Mouse (Mus musculus): ENCODE data around the gene Poc1b. TPM values are rescaled to one million over a fixed set of nuclear protein-coding genes. Genes with fewer than 3 reads are reported as not detected.
A peak's percentile ranks its signal among the peaks of the same experiment; 100 is the strongest.

The Poc1b gene
- total and polyA plus RNA-seq, 2 experiments = 1.7 to 1.8 TPM

DNA sequence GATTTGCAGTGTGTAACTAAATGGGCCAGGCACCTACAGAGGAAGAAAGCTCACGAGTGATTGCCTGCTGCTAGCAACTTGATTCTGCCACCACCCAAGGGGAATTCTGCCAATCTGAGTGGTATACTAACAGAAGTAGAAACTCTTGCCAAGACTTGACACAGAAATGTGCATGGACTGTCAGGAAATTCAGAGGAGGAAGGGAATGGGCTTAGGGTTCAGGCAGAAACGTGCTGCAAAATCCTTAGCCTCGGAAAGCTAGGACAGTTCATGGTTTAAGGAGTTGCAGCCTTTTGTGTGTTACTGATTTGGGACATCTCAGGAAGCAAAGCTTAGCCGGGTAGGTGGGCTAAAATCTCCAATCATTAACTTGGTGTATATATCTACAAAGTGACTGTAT, 19.4 kb downstream of the Poc1b start, which contains the start of gene Phxr2:
TSS of gene Phxr2 (minus strand) at position 101 of the 400 bp plus-strand sequence.
- peaks cover 1% of the 10 kb centered on the region; the same call in 1 of the 2 replicates for H3K4me1 ChIP-seq (ENCODE audit: control insufficient read depth, insufficient read depth, low read length)
- TF ChIP-seq CTCF (IDR thresholded peaks at IDR 0.05; ENCODE audit: low read depth, low read length) = no peak
- TF ChIP-seq POLR2A (IDR thresholded peaks at IDR 0.05; ENCODE audit: extremely low read depth, insufficient read depth, low read length) = no peak
- WGBS = 65% methylated on average over 4 of the region's 4 CpGs
- no peaks in the 10 kb centered on the region for H3K79me2 ChIP-seq (ENCODE audit: control insufficient read depth, insufficient read depth, low read length)
- DNase-seq (ENCODE audit: extremely low read depth, low read depth, low spot score) = no peak
- no peak within 1 kb of the TSS for H3K9ac ChIP-seq (ENCODE audit: low read depth, low read length)
- H3K27ac ChIP-seq (replicated peaks; ENCODE audit: insufficient read depth, low read depth, low read length) = no peak within 1 kb of the TSS
- H3K36me3 ChIP-seq (ENCODE audit: control insufficient read depth, insufficient read depth, low read length) = peaks cover 2% of the 10 kb centered on the region; the same call in 1 of the 2 replicates
- no peaks in the 10 kb centered on the region for H3K27me3 ChIP-seq (ENCODE audit: control insufficient read depth, insufficient read depth, low read length)
- H3K4me3 ChIP-seq (ENCODE audit: insufficient read depth, low read depth, low read length) = no peak within 1 kb of the TSS

- H3K4me1 ChIP-seq (ENCODE audit: control insufficient read depth, insufficient read depth, low read length) = peaks cover 1% of the 10 kb centered on the region; the same call in 1 of the 2 replicates
- no peak overlapping the region for H3K9ac ChIP-seq (ENCODE audit: low read depth, low read length)
- DNase-seq (ENCODE audit: extremely low read depth, low read depth, low spot score) = no peak
- 93% methylated on average over 14 of the region's 14 CpGs for WGBS
- no peaks in the 10 kb centered on the region for H3K79me2 ChIP-seq (ENCODE audit: control insufficient read depth, insufficient read depth, low read length)
- H3K36me3 ChIP-seq (ENCODE audit: control insufficient read depth, insufficient read depth, low read length) = peaks cover 2% of the 10 kb centered on the region; the same call in 1 of the 2 replicates
- TF ChIP-seq CTCF (IDR thresholded peaks at IDR 0.05; ENCODE audit: low read depth, low read length) (no peak), POLR2A (IDR thresholded peaks at IDR 0.05; ENCODE audit: extremely low read depth, insufficient read depth, low read length) (no peak)
- H3K27ac ChIP-seq (replicated peaks; ENCODE audit: insufficient read depth, low read depth, low read length) = no peak overlapping the region
- H3K4me3 ChIP-seq (ENCODE audit: insufficient read depth, low read depth, low read length) = no peak overlapping the region
- H3K27me3 ChIP-seq (ENCODE audit: control insufficient read depth, insufficient read depth, low read length) = no peaks in the 10 kb centered on the region
These were observed 20.1 kb downstream of the Poc1b start for GRCm38 (mm10) chr10:99126954-99127353.

DNA sequence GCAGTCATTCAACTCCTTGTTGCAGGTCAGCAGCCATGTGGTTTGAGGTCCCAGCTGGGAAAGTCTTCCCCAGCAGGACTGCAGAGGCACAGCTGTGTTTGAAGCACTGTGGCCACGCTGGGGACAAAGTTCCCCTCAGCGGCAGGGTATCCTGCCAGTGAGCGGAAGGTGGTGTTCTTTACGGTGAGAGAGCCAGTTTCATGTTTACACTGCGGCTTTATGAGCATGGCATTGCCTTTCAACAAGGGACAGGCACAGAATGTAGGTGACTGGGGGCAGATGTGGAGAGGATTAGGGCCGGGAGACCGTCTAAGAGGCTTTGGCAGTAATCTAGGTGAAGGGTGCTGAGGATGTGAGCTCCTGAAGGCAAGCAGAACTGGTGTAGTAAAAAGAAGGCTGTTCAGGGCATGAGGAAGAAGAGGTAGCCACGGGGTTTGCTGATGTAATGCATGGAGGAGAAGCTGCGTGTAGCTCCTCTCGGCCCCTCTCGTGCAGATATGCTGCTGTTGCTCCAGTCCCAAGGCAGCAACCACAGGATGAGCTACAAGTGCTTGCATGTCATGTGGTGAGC, 20.9 kb downstream of the Poc1b start:
- Histone ChIP-seq H3K9ac (ENCODE audit: low read depth, low read length) (no peak overlapping the region), H3K79me2 (ENCODE audit: control insufficient read depth, insufficient read depth, low read length) (no peaks in the 10 kb centered on the region), H3K4me3 (ENCODE audit: insufficient read depth, low read depth, low read length) (no peak overlapping the region), H3K27ac (replicated peaks; ENCODE audit: insufficient read depth, low read depth, low read length) (no peak overlapping the region), H3K27me3 (ENCODE audit: control insufficient read depth, insufficient read depth, low read length) (no peaks in the 10 kb centered on the region), H3K36me3 (ENCODE audit: control insufficient read depth, insufficient read depth, low read length) (peaks cover 2% of the 10 kb centered on the region; the same call in 1 of the 2 replicates), H3K4me1 (ENCODE audit: control insufficient read depth, insufficient read depth, low read length) (peaks cover 1% of the 10 kb centered on the region; the same call in 1 of the 2 replicates)
- TF ChIP-seq POLR2A (IDR thresholded peaks at IDR 0.05; ENCODE audit: extremely low read depth, insufficient read depth, low read length) (no peak), CTCF (IDR thresholded peaks at IDR 0.05; ENCODE audit: low read depth, low read length) (0 out of 2 replicates have a peak, but pooled peaks have one; percentile 0)
- 39% methylated on average over 11 of the region's 11 CpGs for WGBS
- DNase-seq (ENCODE audit: extremely low read depth, low read depth, low spot score) = peak; percentile 69

DNA sequence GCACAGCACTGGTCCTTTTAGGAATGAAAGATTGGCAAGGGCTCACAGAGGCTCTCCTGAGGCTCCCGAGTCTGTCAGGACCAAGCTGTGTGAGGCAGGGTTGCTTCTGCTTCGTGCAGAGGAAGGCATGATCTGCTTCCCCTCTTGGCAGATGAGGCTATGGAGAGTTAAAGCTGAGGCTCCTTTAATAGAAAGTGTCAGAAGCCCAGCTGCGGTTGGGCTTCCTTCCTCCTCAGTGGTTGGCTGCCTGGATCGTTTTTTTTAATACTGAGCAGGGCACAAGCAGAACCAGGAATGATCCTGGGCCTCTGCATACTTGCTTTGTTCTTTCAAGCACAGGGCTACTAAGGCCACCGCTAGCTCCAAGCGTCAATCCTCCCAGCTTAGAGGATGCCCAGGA, 23.8 kb downstream of the Poc1b start:
- no peak overlapping the region for H3K9ac ChIP-seq (ENCODE audit: low read depth, low read length)
- H3K27ac ChIP-seq (replicated peaks; ENCODE audit: insufficient read depth, low read depth, low read length) = no peak overlapping the region
- H3K4me1 ChIP-seq (ENCODE audit: control insufficient read depth, insufficient read depth, low read length) = peaks cover 1% of the 10 kb centered on the region; the same call in 1 of the 2 replicates
- TF ChIP-seq CTCF (IDR thresholded peaks at IDR 0.05; ENCODE audit: low read depth, low read length) (no peak), POLR2A (IDR thresholded peaks at IDR 0.05; ENCODE audit: extremely low read depth, insufficient read depth, low read length) (no peak)
- peaks cover 2% of the 10 kb centered on the region; the same call in 1 of the 2 replicates for H3K36me3 ChIP-seq (ENCODE audit: control insufficient read depth, insufficient read depth, low read length)
- DNase-seq (ENCODE audit: extremely low read depth, low read depth, low spot score) = no peak
- no peaks in the 10 kb centered on the region for H3K27me3 ChIP-seq (ENCODE audit: control insufficient read depth, insufficient read depth, low read length)
- WGBS = 62% methylated on average over 6 of the region's 6 CpGs
- no peaks in the 10 kb centered on the region for H3K79me2 ChIP-seq (ENCODE audit: control insufficient read depth, insufficient read depth, low read length)
- H3K4me3 ChIP-seq (ENCODE audit: insufficient read depth, low read depth, low read length) = no peak overlapping the region

- H3K79me2 ChIP-seq (ENCODE audit: control insufficient read depth, insufficient read depth, low read length) = no peaks in the 10 kb centered on the region
- no peak overlapping the region for H3K4me3 ChIP-seq (ENCODE audit: insufficient read depth, low read depth, low read length)
- peaks cover 2% of the 10 kb centered on the region; the same call in 1 of the 2 replicates for H3K36me3 ChIP-seq (ENCODE audit: control insufficient read depth, insufficient read depth, low read length)
- DNase-seq (ENCODE audit: extremely low read depth, low read depth, low spot score) = no peak
- H3K27me3 ChIP-seq (ENCODE audit: control insufficient read depth, insufficient read depth, low read length) = no peaks in the 10 kb centered on the region
- TF ChIP-seq CTCF (IDR thresholded peaks at IDR 0.05; ENCODE audit: low read depth, low read length) (no peak), POLR2A (IDR thresholded peaks at IDR 0.05; ENCODE audit: extremely low read depth, insufficient read depth, low read length) (no peak)
- peaks cover 1% of the 10 kb centered on the region; the same call in 1 of the 2 replicates for H3K4me1 ChIP-seq (ENCODE audit: control insufficient read depth, insufficient read depth, low read length)
- H3K27ac ChIP-seq (replicated peaks; ENCODE audit: insufficient read depth, low read depth, low read length) = no peak overlapping the region
- 86% methylated on average over 5 of the region's 5 CpGs for WGBS
- H3K9ac ChIP-seq (ENCODE audit: low read depth, low read length) = no peak overlapping the region
These were observed 24.5 kb downstream of the Poc1b start for GRCm38 (mm10) chr10:99131298-99131697.

- WGBS = 83% methylated on average over 6 of the region's 6 CpGs
- Histone ChIP-seq H3K27ac (replicated peaks; ENCODE audit: insufficient read depth, low read depth, low read length) (no peak overlapping the region), H3K4me1 (ENCODE audit: control insufficient read depth, insufficient read depth, low read length) (peaks cover 1% of the 10 kb centered on the region; the same call in 1 of the 2 replicates), H3K9ac (ENCODE audit: low read depth, low read length) (no peak overlapping the region), H3K27me3 (ENCODE audit: control insufficient read depth, insufficient read depth, low read length) (no peaks in the 10 kb centered on the region), H3K36me3 (ENCODE audit: control insufficient read depth, insufficient read depth, low read length) (peaks cover 2% of the 10 kb centered on the region; the same call in 1 of the 2 replicates), H3K79me2 (ENCODE audit: control insufficient read depth, insufficient read depth, low read length) (no peaks in the 10 kb centered on the region), H3K4me3 (ENCODE audit: insufficient read depth, low read depth, low read length) (no peak overlapping the region)
- TF ChIP-seq CTCF (IDR thresholded peaks at IDR 0.05; ENCODE audit: low read depth, low read length) (no peak), POLR2A (IDR thresholded peaks at IDR 0.05; ENCODE audit: extremely low read depth, insufficient read depth, low read length) (no peak)
- DNase-seq (ENCODE audit: extremely low read depth, low read depth, low spot score) = no peak
These were observed 25.4 kb downstream of the Poc1b start for GRCm38 (mm10) chr10:99132189-99132588.
